Mouse (Mus musculus) intestine, postnatal 0 days (tissue): ENCODE results near the gene Fgf12. TPM values are rescaled to one million over a fixed set of nuclear protein-coding genes. Genes with fewer than 3 reads are reported as not detected.

ENCODE experiments used
- ATAC-seq: fragments of 200-750 bp; cut with Nextera tagmentation; 2 replicates; pipeline ENCODE4 v1.8.0; 2017; ENCODE audit warnings: mild to moderate bottlenecking, moderate TSS enrichment, moderate library complexity
- H3K27ac ChIP-seq: fragments of 300-500 bp; sonication (generic); 2 replicates; pipeline ENCODE4 v1.5.1; 2014; ENCODE audit warnings: mild to moderate bottlenecking, low read depth, low read length, moderate library complexity
- H3K27me3 ChIP-seq: fragments of 300-500 bp; sonication (generic); replicated peaks from 2 replicates; pipeline ENCODE4 v1.6.1; 2014; ENCODE audit warnings: low read length, mixed read lengths; ENCODE audit not compliant: control insufficient read depth, insufficient read depth
- H3K36me3 ChIP-seq: fragments of 300-500 bp; sonication (generic); 2 replicates; pipeline ENCODE4 v1.6.1; 2014; ENCODE audit warnings: mild to moderate bottlenecking, moderate library complexity; ENCODE audit not compliant: control insufficient read depth, insufficient read depth
- H3K4me1 ChIP-seq: fragments of 300-500 bp; sonication (generic); replicated peaks from 2 replicates; pipeline ENCODE4 v1.6.1; 2014; ENCODE audit warnings: antibody characterized with exemption, low read length, mixed read lengths; ENCODE audit not compliant: control insufficient read depth, insufficient read depth
- H3K4me2 ChIP-seq: fragments of 300-500 bp; sonication (generic); replicated peaks from 2 replicates; pipeline ENCODE4 v1.6.1; 2014; ENCODE audit warnings: low read depth, mild to moderate bottlenecking, moderate library complexity
- H3K4me3 ChIP-seq: fragments of 300-500 bp; sonication (generic); 2 replicates; pipeline ENCODE4 v1.5.1; 2014; ENCODE audit warnings: low read depth, low read length
- H3K9ac ChIP-seq: fragments of 300-500 bp; sonication (generic); 2 replicates; pipeline ENCODE4 v1.6.1; 2014; ENCODE audit warnings: mild to moderate bottlenecking, low read depth, low read length
- H3K9me3 ChIP-seq: fragments of 300-500 bp; sonication (generic); 2 replicates; pipeline ENCODE4 v1.6.1; 2016; ENCODE audit warnings: mixed run types; ENCODE audit not compliant: control insufficient read depth
- CTCF ChIP-seq: sonication (generic); IDR thresholded peaks from 2 replicates; pipeline ENCODE4 v1.5.1; 2016; ENCODE audit warnings: low read depth, mild to moderate bottlenecking, control low read depth, antibody characterized with exemption, moderate library complexity
- WGBS: fragments of 180-500 bp; shearing (Covaris S2); extraction: QIAGEN DNeasy Blood & Tissue Kit; methylation state at CpG from one replicate; pipeline ENCODE4 v1.1.7; 2014; 5-methylcytosine and 5-hydroxymethylcytosine counted together
- polyA plus RNA-seq: library from polyadenylated mRNA; unstranded; fragments of >200 nt; fragmentation: Nextera tagmentation; extraction: Ambion mirVana; gene quantifications from 2 replicates; pipeline ENCODE4 v1.2.1, GENCODE M21; 2015

Fgf12 gene
- polyA plus RNA-seq, 1 experiment from 2014 or later, result 0.42 TPM

DNA sequence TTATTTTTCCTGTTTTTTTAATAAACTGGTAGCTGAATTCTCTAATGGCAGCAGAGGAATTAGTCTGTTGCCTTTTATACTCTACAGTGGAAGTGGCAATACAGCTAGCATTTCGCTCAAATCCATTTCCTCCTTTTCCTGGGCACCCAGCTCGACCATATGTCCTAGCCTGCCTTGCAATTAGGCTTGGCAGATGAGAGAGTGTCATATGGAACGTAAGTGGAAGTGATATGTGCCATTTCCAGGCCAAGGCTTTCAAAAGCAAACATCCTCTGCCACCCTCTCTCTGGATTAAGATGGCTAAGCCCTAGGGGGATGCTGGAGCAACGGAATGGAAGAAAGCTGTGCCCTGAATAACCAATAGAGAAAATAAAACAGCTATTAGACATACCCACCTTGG lies 350.2 kb downstream of the Fgf12 start:
- no peak for ATAC-seq
- Histone ChIP-seq H3K27me3 (no peaks in the 10 kb centered on the region), H3K4me3 (no peak overlapping the region), H3K9me3 (no peaks in the 10 kb centered on the region), H3K36me3 (no peaks in the 10 kb centered on the region), H3K4me1 (no peaks in the 10 kb centered on the region), H3K27ac (no peak overlapping the region), H3K9ac (no peak overlapping the region), H3K4me2 (no peak overlapping the region)
- TF ChIP-seq CTCF, result no peak
- WGBS, result 70% methylated on average over 4 of the region's 4 CpGs

DNA sequence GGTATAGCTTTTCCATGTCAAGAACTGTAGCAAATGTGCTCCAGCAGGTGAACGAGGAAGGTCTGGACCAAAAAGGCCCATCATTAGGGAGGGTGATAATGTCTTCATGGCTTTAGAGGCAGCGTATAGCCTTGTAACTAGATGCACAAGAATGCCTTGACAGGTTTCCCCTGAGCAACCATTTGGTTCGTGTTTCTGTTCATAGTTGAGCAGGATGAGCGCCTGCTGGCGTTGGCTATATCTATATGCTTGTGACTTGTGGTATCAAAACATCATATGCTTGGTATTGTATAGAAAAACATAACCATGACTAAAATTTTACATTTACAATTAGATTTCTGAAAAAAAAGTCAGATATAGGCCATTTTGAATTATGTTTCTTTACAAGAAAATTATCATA lies 361.6 kb downstream of the Fgf12 start:
- no peak overlapping the region for H3K4me2 ChIP-seq
- no peak for ATAC-seq
- no peaks in the 10 kb centered on the region for H3K36me3 ChIP-seq
- H3K9ac ChIP-seq, result no peak overlapping the region
- H3K27ac ChIP-seq, result no peak overlapping the region
- no peaks in the 10 kb centered on the region for H3K9me3 ChIP-seq
- no peak overlapping the region for H3K4me3 ChIP-seq
- no peaks in the 10 kb centered on the region for H3K27me3 ChIP-seq
- no peaks in the 10 kb centered on the region for H3K4me1 ChIP-seq
- 84% methylated on average over 5 of the region's 5 CpGs for WGBS
- no peak for TF ChIP-seq CTCF

DNA sequence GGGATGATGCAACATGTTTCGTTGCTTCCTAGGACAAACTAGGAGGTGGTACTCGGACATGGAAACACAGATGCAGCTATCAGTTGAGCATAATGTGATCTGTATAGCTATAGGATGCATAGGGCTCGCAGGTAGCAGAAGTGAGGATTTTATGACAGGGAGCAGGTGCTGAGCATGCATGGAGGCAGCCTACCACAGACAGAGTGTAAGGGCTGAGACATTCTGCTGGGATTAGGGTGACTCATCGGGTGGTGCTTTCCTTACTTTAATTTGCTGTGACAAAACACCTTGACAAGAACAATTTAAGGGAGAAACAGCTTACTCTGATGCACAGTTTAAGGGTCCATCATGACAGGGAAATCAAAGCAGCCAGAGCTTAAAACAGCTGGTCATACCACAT lies 363.8 kb downstream of the Fgf12 start:
- Histone ChIP-seq H3K4me2 (no peak overlapping the region), H3K9me3 (no peaks in the 10 kb centered on the region), H3K4me1 (no peaks in the 10 kb centered on the region), H3K4me3 (no peak overlapping the region), H3K27me3 (no peaks in the 10 kb centered on the region), H3K36me3 (no peaks in the 10 kb centered on the region), H3K27ac (no peak overlapping the region), H3K9ac (no peak overlapping the region)
- 82% methylated on average over 4 of the region's 4 CpGs for WGBS
- TF ChIP-seq CTCF, result no peak
- ATAC-seq, result no peak

DNA sequence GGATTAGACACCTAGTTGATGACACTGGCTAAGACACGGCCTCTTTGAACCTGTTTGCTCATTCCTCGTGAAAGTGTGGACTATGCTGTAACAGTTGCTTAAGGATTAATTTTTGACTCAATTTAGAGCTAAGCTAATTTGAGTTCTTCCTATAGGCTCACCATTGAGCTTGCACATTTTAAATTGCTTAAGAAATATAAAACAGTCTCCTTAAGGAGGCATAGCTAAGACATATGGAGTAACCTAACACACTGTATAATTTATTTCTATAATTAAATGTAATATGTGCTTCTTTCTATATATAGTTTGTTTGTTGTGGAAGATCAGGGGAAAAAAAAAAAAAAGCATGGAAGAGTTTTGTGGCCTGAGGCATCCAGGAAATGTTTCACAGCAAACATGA lies 378.1 kb downstream of the Fgf12 start:
- no peak for ATAC-seq
- 63% methylated on average over 2 of the region's 2 CpGs for WGBS
- H3K27ac ChIP-seq, result no peak overlapping the region
- H3K27me3 ChIP-seq, result no peaks in the 10 kb centered on the region
- H3K4me3 ChIP-seq, result no peak overlapping the region
- H3K9me3 ChIP-seq, result no peaks in the 10 kb centered on the region
- TF ChIP-seq CTCF, result no peak
- no peaks in the 10 kb centered on the region for H3K36me3 ChIP-seq
- H3K4me2 ChIP-seq, result no peak overlapping the region
- no peaks in the 10 kb centered on the region for H3K4me1 ChIP-seq
- no peak overlapping the region for H3K9ac ChIP-seq

DNA sequence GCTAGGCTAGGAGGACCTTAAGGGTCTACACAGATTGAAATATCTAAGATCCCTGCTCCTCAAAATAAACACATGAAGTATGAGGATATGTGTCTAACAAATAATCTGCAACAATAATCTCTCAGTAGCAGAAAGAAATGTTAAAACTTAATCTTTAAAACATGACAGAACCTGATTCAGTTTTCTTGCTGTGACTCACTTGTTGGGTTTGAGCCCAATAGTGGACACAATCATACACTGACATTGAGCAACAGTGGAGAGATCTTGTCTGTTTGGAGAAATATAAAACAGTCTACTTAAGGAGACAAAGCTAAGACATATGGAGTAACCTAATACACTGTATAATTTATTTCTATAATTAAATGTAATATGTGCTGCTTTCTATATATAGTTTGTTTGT lies 379.6 kb downstream of the Fgf12 start:
- ATAC-seq, result no peak
- no peak overlapping the region for H3K27ac ChIP-seq
- H3K27me3 ChIP-seq, result no peaks in the 10 kb centered on the region
- H3K9ac ChIP-seq, result no peak overlapping the region
- no peak overlapping the region for H3K4me2 ChIP-seq
- no peak for TF ChIP-seq CTCF
- H3K4me3 ChIP-seq, result no peak overlapping the region
- H3K36me3 ChIP-seq, result no peaks in the 10 kb centered on the region
- H3K4me1 ChIP-seq, result no peaks in the 10 kb centered on the region
- no peaks in the 10 kb centered on the region for H3K9me3 ChIP-seq

DNA sequence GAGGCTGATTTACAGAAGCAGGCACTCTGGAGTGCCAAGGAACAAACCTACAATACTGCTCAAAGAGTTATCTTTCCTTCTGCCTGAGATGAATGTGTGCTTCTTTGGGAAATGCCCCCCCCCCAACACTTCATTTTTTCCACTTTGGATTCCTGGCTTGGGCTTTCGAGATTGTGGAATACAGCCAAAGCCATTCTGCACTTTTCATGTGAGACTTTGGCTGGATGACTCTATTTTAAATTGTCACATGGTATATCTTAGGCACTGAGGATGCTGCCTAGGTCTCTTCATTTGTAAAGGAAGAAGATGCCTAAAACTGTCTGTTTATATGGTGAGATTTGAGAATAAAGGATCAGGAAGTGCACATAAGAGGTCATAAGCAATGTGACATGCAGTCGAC lies 402.2 kb downstream of the Fgf12 start:
- H3K4me2 ChIP-seq, result no peak overlapping the region
- no peak for ATAC-seq
- H3K36me3 ChIP-seq, result no peaks in the 10 kb centered on the region
- WGBS, result 56% methylated on average over 2 of the region's 2 CpGs
- H3K27me3 ChIP-seq, result no peaks in the 10 kb centered on the region
- H3K4me3 ChIP-seq, result no peak overlapping the region
- no peak overlapping the region for H3K9ac ChIP-seq
- H3K9me3 ChIP-seq, result no peaks in the 10 kb centered on the region
- no peak overlapping the region for H3K27ac ChIP-seq
- no peaks in the 10 kb centered on the region for H3K4me1 ChIP-seq
- TF ChIP-seq CTCF, result no peak

DNA sequence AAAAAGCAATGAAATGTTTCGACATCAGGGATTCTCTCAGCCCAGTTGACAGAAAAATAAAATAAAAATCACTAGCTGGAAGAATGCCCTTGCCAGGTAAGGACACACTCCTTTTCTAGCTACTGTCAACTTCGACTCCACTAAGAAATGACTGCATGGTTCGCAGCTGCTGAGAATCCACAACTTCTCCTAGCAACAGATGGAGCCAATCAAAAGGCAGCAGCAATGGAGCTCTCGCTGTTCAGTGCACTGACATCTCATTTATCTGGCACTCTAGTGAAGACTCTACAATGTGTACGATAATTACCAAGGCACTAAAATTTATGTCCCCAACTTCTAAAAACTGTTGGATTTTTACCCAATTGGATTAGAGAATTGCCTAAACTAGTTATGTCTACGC lies 407.5 kb downstream of the Fgf12 start:
- Histone ChIP-seq H3K36me3 (no peaks in the 10 kb centered on the region), H3K4me3 (no peak overlapping the region), H3K4me1 (no peaks in the 10 kb centered on the region), H3K27me3 (no peaks in the 10 kb centered on the region), H3K27ac (no peak overlapping the region), H3K9me3 (no peaks in the 10 kb centered on the region), H3K9ac (no peak overlapping the region), H3K4me2 (no peak overlapping the region)
- no peak for TF ChIP-seq CTCF
- no peak for ATAC-seq
- WGBS, result 55% methylated on average over 6 of the region's 6 CpGs
